Mouse (Mus musculus): ENCODE data around the gene Noxo1.
"Not testable (repeated sequence)": the region's sequence is repeated elsewhere in the genome, so short reads cannot be mapped to it uniquely, and the experiment has no call there.

DNA sequence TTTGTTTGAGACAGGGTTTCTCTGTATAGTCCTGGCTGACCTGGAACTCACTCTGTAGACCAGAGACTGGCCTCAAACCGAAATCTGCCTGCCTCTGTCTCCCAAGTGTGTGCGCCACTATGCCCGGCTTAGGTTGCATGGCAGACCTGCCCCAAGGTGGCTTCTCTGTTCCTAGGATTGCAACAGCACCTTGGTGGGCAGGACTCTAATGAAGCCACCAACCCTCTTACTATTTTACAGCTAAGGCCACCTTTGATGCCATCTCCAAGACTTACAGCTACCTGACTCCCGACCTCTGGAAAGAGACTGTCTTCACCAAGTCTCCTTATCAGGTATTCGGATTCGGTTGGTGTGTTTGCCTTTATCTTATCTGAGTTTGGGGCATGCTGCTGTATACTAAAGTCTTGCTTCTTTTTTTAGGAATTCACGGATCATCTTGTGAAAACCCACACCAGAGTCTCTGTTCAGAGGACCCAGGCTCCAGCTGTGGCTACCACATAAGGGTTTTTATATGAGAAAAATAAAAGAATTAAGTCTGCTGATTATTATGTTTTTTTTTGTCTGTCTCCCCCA lies 25.4 kb downstream of the Noxo1 start:
- 0 out of 2 replicates have a peak, but pooled peaks have one; percentile 31 for TF ChIP-seq POLR2A (IDR thresholded peaks at IDR 0.05; ENCODE audit: extremely low read depth, insufficient read depth, low read length)
- TF ChIP-seq CTCF (IDR thresholded peaks at IDR 0.05; ENCODE audit: extremely low read depth, insufficient read depth, low read length), result not testable (repeated sequence)
